Mouse (Mus musculus): ENCODE data around the gene H3f3a. TPM values are rescaled to one million over a fixed set of nuclear protein-coding genes. Genes with fewer than 3 reads are reported as not detected.

H3f3a gene
- 2,000 and 2,211 TPM in 2 replicates for polyA plus RNA-seq (2012; rRNA removed)

- peak; percentile 81 for DNase-seq (ENCODE audit: low read depth)
- TF ChIP-seq POLR2A (IDR thresholded peaks at IDR 0.05; ENCODE audit: borderline replicate concordance, extremely low read depth, insufficient read depth, insufficient read length, poor library complexity, severe bottlenecking) (peak; percentile 48; the same call in 1 of the 2 replicates), CTCF (IDR thresholded peaks at IDR 0.05; ENCODE audit: borderline replicate concordance, extremely low read depth, insufficient read depth, insufficient read length) (no peak)
These were observed at the start of gene H3f3a for GRCm38 (mm10) chr1:180813885-180814740. Gene H3f3a (minus strand): TSS chr1:180813943.

- TF ChIP-seq CTCF (IDR thresholded peaks at IDR 0.05; ENCODE audit: borderline replicate concordance, extremely low read depth, insufficient read depth, insufficient read length) (no peak), POLR2A (IDR thresholded peaks at IDR 0.05; ENCODE audit: borderline replicate concordance, extremely low read depth, insufficient read depth, insufficient read length, poor library complexity, severe bottlenecking) (no peak)
- DNase-seq (ENCODE audit: low read depth), result no peak
These were observed 46.3 kb upstream of the H3f3a start for GRCm38 (mm10) chr1:180860030-180860429.

- no peak for DNase-seq (ENCODE audit: low read depth)
- no peak for TF ChIP-seq CTCF (IDR thresholded peaks at IDR 0.05; ENCODE audit: borderline replicate concordance, extremely low read depth, insufficient read depth, insufficient read length)
- no peak for TF ChIP-seq POLR2A (IDR thresholded peaks at IDR 0.05; ENCODE audit: borderline replicate concordance, extremely low read depth, insufficient read depth, insufficient read length, poor library complexity, severe bottlenecking)
These were observed 45.0 kb upstream of the H3f3a start for GRCm38 (mm10) chr1:180858763-180859162.

GRCm38 (mm10) chr1:180850316-180851270 is 36.9 kb upstream of the H3f3a start, which contains the start of gene Sde2:
Gene Sde2 (plus strand): TSS chr1:180851127.
- TF ChIP-seq CTCF (IDR thresholded peaks at IDR 0.05; ENCODE audit: borderline replicate concordance, extremely low read depth, insufficient read depth, insufficient read length) (no peak), POLR2A (IDR thresholded peaks at IDR 0.05; ENCODE audit: borderline replicate concordance, extremely low read depth, insufficient read depth, insufficient read length, poor library complexity, severe bottlenecking) (peak; percentile 99)

GRCm38 (mm10) chr1:180849701-180850301 is 36.1 kb upstream of the H3f3a start:
- no peak for TF ChIP-seq CTCF (IDR thresholded peaks at IDR 0.05; ENCODE audit: borderline replicate concordance, extremely low read depth, insufficient read depth, insufficient read length)
- no peak for TF ChIP-seq POLR2A (IDR thresholded peaks at IDR 0.05; ENCODE audit: borderline replicate concordance, extremely low read depth, insufficient read depth, insufficient read length, poor library complexity, severe bottlenecking)
- peak; percentile 62 for DNase-seq (ENCODE audit: low read depth)

More at GRCm38 (mm10) chr1:180850316-180851270, 36.9 kb upstream of the H3f3a start, which contains the start of gene Sde2:
- DNase-seq (ENCODE audit: low read depth), result peak; percentile 100

- DNase-seq (ENCODE audit: low read depth), result peak; percentile 89
- TF ChIP-seq POLR2A (IDR thresholded peaks at IDR 0.05; ENCODE audit: borderline replicate concordance, extremely low read depth, insufficient read depth, insufficient read length, poor library complexity, severe bottlenecking), result peak; percentile 12; the same call in 1 of the 2 replicates
- TF ChIP-seq CTCF (IDR thresholded peaks at IDR 0.05; ENCODE audit: borderline replicate concordance, extremely low read depth, insufficient read depth, insufficient read length), result no peak
These were observed 34.9 kb upstream of the H3f3a start for GRCm38 (mm10) chr1:180848511-180849241.

GRCm38 (mm10) chr1:180848114-180848510 is 34.4 kb upstream of the H3f3a start:
- TF ChIP-seq POLR2A (IDR thresholded peaks at IDR 0.05; ENCODE audit: borderline replicate concordance, extremely low read depth, insufficient read depth, insufficient read length, poor library complexity, severe bottlenecking), result 0 out of 2 replicates have a peak, but pooled peaks have one; percentile 16
- no peak for TF ChIP-seq CTCF (IDR thresholded peaks at IDR 0.05; ENCODE audit: borderline replicate concordance, extremely low read depth, insufficient read depth, insufficient read length)
- DNase-seq (ENCODE audit: low read depth), result peak; percentile 95

- no peak for DNase-seq (ENCODE audit: low read depth)
- no peak for TF ChIP-seq POLR2A (IDR thresholded peaks at IDR 0.05; ENCODE audit: borderline replicate concordance, extremely low read depth, insufficient read depth, insufficient read length, poor library complexity, severe bottlenecking)
- no peak for TF ChIP-seq CTCF (IDR thresholded peaks at IDR 0.05; ENCODE audit: borderline replicate concordance, extremely low read depth, insufficient read depth, insufficient read length)
These were observed 28.0 kb upstream of the H3f3a start for GRCm38 (mm10) chr1:180841561-180842300.

GRCm38 (mm10) chr1:180839201-180839910 is 25.6 kb upstream of the H3f3a start:
- TF ChIP-seq CTCF (IDR thresholded peaks at IDR 0.05; ENCODE audit: borderline replicate concordance, extremely low read depth, insufficient read depth, insufficient read length) (no peak), POLR2A (IDR thresholded peaks at IDR 0.05; ENCODE audit: borderline replicate concordance, extremely low read depth, insufficient read depth, insufficient read length, poor library complexity, severe bottlenecking) (no peak)
- no peak for DNase-seq (ENCODE audit: low read depth)
